ENCODE assay signal across 22 mouse cellular contexts in genomic region chr1:162627821-162628220, GRCm38 (mm10). TPM values are rescaled to one million over a fixed set of nuclear protein-coding genes. Genes with fewer than 3 reads are reported as not detected.
"Had no signal": no experiment of that assay in that cellular context is flagged by ENCODE, and none has a peak within 500 bp of the region (broad histone marks: within the 10 kb centered on the region; RNA-seq: fewer than 3 reads in every experiment).

No protein-coding gene starts in this region.

RNA-seq across cellular contexts. Expression of gene Myoc, which starts 11.1 kb away (rescaled TPM):
- total RNA-seq: megakaryocyte progenitor cell, adult 5-6 weeks; megakaryocyte-erythroid progenitor cell, adult 5-6 weeks had no signal
- polyA plus RNA-seq: inflammation-experienced regulatory T-cells, adult 6 months; limb, embryonic 10.5 days; liver, embryonic 12.5 days; liver, embryonic 15.5 days; midbrain, embryonic 11.5 days; neural tube, embryonic 12.5 days; spleen, adult 2 months; stomach, embryonic 16.5 days had no signal

RNA-seq across cellular contexts. Expression of gene Myocos, which starts 30.2 kb away (rescaled TPM):
- total RNA-seq: layer of hippocampus, adult 18-20 months; layer of hippocampus, postnatal 14 days; left cerebral cortex, adult 8-10 months; left cerebral cortex, postnatal 14 days; megakaryocyte progenitor cell, adult 5-6 weeks; megakaryocyte-erythroid progenitor cell, adult 5-6 weeks; midbrain, postnatal 0 days had no signal
- polyA plus RNA-seq: inflammation-experienced regulatory T-cells, adult 6 months; intestine, embryonic 16.5 days; kidney, embryonic 15.5 days; limb, embryonic 10.5 days; limb, embryonic 13.5 days; liver, embryonic 12.5 days; liver, embryonic 15.5 days; lung, embryonic 16.5 days; midbrain, embryonic 11.5 days; midbrain, embryonic 14.5 days; midbrain, postnatal 0 days; neural tube, embryonic 12.5 days; neural tube, embryonic 15.5 days; small intestine, adult 2 months; spleen, adult 2 months; stomach, embryonic 16.5 days had no signal
